Mouse (Mus musculus) hindbrain, postnatal 0 days (tissue): ENCODE data around the gene Itgam. TPM values are rescaled to one million over a fixed set of nuclear protein-coding genes. Genes with fewer than 3 reads are reported as not detected.

Source experiments
- ATAC-seq: fragments of 200-750 bp; cut with Nextera tagmentation; 2 replicates; pipeline ENCODE4 v1.8.0; 2017; ENCODE audit warnings: mild to moderate bottlenecking, moderate TSS enrichment, moderate library complexity
- DNase-seq: peaks from one replicate; pipeline ENCODE4 v3.0.0-alpha.2; 2015; ENCODE audit warnings: low spot score
- H3K27ac ChIP-seq: fragments of 300-500 bp; sonication (generic); 2 replicates; pipeline ENCODE4 v1.5.1; 2014; ENCODE audit warnings: mild to moderate bottlenecking
- H3K27me3 ChIP-seq: fragments of 300-500 bp; sonication (generic); 2 replicates; pipeline ENCODE4 v1.6.1; 2014; ENCODE audit warnings: low read length, mixed read lengths; ENCODE audit not compliant: insufficient read depth
- H3K36me3 ChIP-seq: fragments of 300-500 bp; sonication (generic); 2 replicates; pipeline ENCODE4 v1.6.1; 2014; ENCODE audit warnings: low read length, mixed read lengths; ENCODE audit not compliant: insufficient read depth
- H3K4me1 ChIP-seq: fragments of 300-500 bp; sonication (generic); 2 replicates; pipeline ENCODE4 v1.6.1; 2014; ENCODE audit warnings: antibody characterized with exemption, low read length, mixed read lengths; ENCODE audit not compliant: insufficient read depth
- H3K4me2 ChIP-seq: fragments of 300-500 bp; sonication (generic); 2 replicates; pipeline ENCODE4 v1.6.1; 2014; ENCODE audit warnings: low read depth, mild to moderate bottlenecking, low read length, moderate library complexity, mixed read lengths
- H3K4me3 ChIP-seq: fragments of 300-500 bp; sonication (generic); 2 replicates; pipeline ENCODE4 v1.5.1; 2014; ENCODE audit warnings: low read length
- H3K9ac ChIP-seq: fragments of 300-500 bp; sonication (generic); replicated peaks from 2 replicates; pipeline ENCODE4 v1.6.1; 2014; ENCODE audit warnings: mild to moderate bottlenecking, low read length, moderate library complexity, mixed read lengths
- H3K9me3 ChIP-seq: fragments of 300-500 bp; sonication (generic); 2 replicates; pipeline ENCODE4 v1.6.1; 2016; ENCODE audit warnings: low read length, mixed read lengths
- CTCF ChIP-seq: IDR thresholded peaks from 2 replicates; pipeline ENCODE4 v1.5.1; 2016; ENCODE audit warnings: antibody characterized with exemption, control low read depth, low read depth
- WGBS: fragments of 180-500 bp; shearing (Covaris S2); extraction: QIAGEN DNeasy Blood & Tissue Kit; methylation state at CpG from one replicate; pipeline ENCODE4 v1.1.7; 2014; 5-methylcytosine and 5-hydroxymethylcytosine counted together
- polyA plus RNA-seq: library from polyadenylated mRNA; unstranded; fragments of >200 nt; fragmentation: Nextera tagmentation; extraction: Ambion mirVana; gene quantifications from 2 replicates; pipeline ENCODE4 v1.2.1, GENCODE M21; 2015
- total RNA-seq: library from RNA; depleted of rRNA; stranded (reverse); fragments of >200 nt; gene quantifications from 2 replicates; pipeline ENCODE4 v1.2.3, GENCODE M21; 2014

Gene Itgam
- total and polyA plus RNA-seq, 2 experiments from 2014 or later, result 1.3 to 3.2 TPM

DNA sequence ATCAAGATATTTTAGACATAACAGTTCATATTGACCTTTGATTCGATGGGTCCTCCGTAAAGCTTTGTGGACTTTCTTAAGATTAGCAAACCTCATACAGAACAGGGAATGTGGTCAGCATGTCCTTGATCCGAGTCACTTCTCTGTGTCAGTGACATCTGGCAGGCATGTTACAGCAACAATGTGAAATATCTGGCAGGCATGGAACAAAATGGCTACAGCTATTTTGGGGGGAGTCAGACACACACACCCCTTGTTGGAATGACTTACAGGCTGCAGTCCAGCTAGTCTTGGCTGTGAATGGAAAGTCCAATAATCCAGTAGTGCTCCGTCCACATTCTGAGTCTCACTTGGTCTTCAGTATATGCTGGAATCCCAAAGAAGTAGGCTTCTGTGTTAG, 38.9 kb upstream of the Itgam start:
- WGBS, result 92% methylated on average over 4 of the region's 4 CpGs
- no peaks in the 10 kb centered on the region for H3K27me3 ChIP-seq
- no peak overlapping the region for H3K4me2 ChIP-seq
- no peak overlapping the region for H3K27ac ChIP-seq
- H3K4me1 ChIP-seq, result no peaks in the 10 kb centered on the region
- no peak overlapping the region for H3K4me3 ChIP-seq
- no peak for DNase-seq
- no peak for TF ChIP-seq CTCF
- no peaks in the 10 kb centered on the region for H3K36me3 ChIP-seq
- no peak overlapping the region for H3K9ac ChIP-seq
- no peak for ATAC-seq
- H3K9me3 ChIP-seq, result no peaks in the 10 kb centered on the region

DNA sequence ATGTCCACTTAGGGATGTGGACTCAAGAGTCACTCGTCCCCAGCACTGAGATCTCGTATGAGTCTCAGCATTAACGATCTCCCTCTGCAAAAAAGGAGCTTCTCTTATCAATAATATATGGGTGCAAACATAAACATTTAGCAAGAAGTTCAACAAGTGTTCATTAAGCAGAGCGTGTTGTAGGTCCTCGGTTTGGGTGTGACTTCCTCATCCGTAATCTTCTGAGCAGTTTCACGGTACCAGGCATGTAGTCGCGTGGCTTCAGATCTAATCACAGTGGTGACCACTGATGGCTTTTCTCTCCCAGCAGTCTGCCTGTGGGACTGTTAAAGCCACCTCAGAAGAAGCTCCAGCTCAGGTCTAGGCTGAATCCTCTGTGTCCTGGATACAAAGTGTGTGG, 38.1 kb upstream of the Itgam start:
- Histone ChIP-seq H3K4me2 (no peak overlapping the region), H3K4me1 (no peaks in the 10 kb centered on the region), H3K4me3 (no peak overlapping the region), H3K9me3 (no peaks in the 10 kb centered on the region), H3K27ac (no peak overlapping the region), H3K27me3 (no peaks in the 10 kb centered on the region), H3K9ac (no peak overlapping the region), H3K36me3 (no peaks in the 10 kb centered on the region)
- no peak for ATAC-seq
- no peak for TF ChIP-seq CTCF
- 94% methylated on average over 9 of the region's 9 CpGs for WGBS
- no peak for DNase-seq

DNA sequence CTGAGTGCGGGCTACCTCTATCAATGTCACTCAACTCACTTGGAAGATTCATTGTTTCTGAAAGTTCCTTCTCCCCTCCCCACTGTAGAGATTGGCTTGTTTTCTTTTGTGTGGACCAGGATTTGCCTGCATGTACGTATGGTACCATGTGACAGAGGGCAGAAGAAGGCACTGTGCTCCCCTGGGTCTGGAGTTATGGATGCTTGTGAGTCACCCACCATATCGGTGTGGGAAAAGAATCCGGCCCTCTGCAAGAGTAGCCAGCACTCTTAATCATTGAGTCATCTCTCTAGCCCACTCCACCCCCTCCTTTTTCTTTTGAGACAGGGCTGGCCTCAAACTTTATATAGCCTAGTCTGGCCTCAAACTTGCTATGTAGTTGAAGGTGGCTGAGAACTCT, 37.5 kb upstream of the Itgam start:
- Histone ChIP-seq H3K27me3 (no peaks in the 10 kb centered on the region), H3K4me2 (no peak overlapping the region), H3K9ac (no peak overlapping the region), H3K4me3 (no peak overlapping the region), H3K27ac (no peak overlapping the region), H3K4me1 (no peaks in the 10 kb centered on the region), H3K9me3 (no peaks in the 10 kb centered on the region), H3K36me3 (no peaks in the 10 kb centered on the region)
- DNase-seq, result no peak
- 90% methylated on average over 4 of the region's 4 CpGs for WGBS
- no peak for ATAC-seq
- no peak for TF ChIP-seq CTCF

DNA sequence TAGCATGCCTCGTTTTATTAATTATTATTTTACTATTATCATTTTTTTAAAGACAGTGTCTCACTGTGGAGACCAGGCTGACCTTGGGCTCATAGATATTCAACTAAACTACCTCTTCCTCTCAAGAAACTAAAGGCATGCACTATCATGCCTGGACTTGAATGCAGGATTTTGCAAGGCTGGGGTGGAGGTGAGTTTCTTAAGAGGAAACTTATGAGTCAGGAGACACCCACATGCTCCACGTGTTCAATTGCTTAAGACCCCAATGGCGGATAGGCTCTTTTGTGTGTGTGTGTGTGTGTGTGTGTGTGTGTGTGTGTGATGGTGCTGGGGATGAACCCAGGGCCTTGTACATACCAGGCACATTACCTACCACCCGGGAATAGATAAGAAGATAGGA, 37.1 kb upstream of the Itgam start:
- ATAC-seq (no peak), DNase-seq (no peak)
- Histone ChIP-seq H3K4me3 (no peak overlapping the region), H3K36me3 (no peaks in the 10 kb centered on the region), H3K4me2 (no peak overlapping the region), H3K4me1 (no peaks in the 10 kb centered on the region), H3K27ac (no peak overlapping the region), H3K9ac (no peak overlapping the region), H3K27me3 (no peaks in the 10 kb centered on the region), H3K9me3 (no peaks in the 10 kb centered on the region)
- WGBS, result 86% methylated on average over 4 of the region's 4 CpGs
- no peak for TF ChIP-seq CTCF

DNA sequence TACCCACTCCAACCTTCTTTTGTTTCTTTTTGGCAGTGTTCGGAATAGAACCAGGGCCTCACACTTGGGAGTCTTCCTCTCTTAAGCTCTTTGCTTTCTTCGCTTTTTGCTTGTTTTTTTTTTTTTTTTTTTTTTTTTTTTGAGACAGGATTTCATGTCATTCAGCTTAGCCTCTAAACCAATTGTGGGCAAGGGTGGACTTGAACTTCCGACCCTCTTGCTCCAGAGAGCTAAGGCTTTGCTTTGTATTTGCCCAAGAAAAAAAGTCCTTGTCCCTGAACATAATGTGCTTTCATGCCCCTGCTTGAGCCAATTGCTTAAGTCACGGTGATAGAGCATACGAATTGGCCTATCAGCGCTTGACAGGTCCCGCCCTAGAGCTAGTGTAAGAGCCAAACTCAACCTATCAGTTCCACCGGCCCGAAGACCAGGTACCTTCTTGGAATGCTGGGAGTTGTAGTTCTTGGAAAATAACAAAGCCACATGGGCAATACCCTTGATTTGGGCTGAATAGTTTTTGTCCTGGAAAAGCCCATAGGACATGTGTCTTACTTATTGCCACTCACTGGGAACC, 30.9 kb upstream of the Itgam start:
- Histone ChIP-seq H3K36me3 (no peaks in the 10 kb centered on the region), H3K4me1 (no peaks in the 10 kb centered on the region), H3K27me3 (no peaks in the 10 kb centered on the region), H3K9ac (no peak overlapping the region), H3K9me3 (no peaks in the 10 kb centered on the region), H3K4me2 (no peak overlapping the region), H3K4me3 (no peak overlapping the region), H3K27ac (no peak overlapping the region)
- no peak for ATAC-seq
- DNase-seq, result peak; percentile 64
- 38% methylated on average over 9 of the region's 9 CpGs for WGBS
- TF ChIP-seq CTCF, result no peak

DNA sequence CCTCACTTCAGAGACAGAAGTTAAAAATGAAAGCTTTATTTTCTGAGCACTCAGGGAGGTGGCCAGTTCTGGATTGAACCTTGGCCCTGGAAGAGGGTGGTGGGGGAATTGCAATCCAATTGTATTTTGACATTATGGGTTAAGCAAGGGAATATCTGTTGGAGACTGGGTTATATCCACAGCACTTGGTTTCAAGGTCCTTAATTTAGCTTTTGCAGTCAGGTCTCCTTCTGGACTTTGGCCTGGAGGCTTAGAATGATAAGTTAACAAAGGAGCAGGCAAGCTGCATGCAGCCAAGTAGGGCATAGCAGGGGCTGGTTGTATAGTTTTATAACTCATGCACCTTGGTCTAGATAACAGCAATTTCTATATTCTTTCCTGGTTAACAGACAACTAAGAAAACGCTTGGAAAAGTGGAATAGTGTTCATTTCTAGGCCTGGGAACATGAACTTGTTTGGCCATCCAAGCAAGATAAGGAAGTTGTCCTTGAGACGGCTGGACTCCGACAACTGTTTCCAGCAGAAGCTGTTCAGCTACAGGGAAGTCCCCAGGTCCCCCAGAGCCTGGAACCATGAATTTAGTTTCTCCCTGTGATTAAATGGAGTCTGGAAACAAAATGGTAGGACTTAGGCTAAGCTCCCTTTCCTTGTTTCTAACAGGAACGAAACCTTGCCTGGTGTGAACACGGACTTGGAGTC, 30.0 kb upstream of the Itgam start:
- H3K4me1 ChIP-seq, result no peaks in the 10 kb centered on the region
- no peak for ATAC-seq
- no peak for DNase-seq
- no peak overlapping the region for H3K4me3 ChIP-seq
- no peak overlapping the region for H3K4me2 ChIP-seq
- no peak for TF ChIP-seq CTCF
- no peaks in the 10 kb centered on the region for H3K9me3 ChIP-seq
- 90% methylated on average over 5 of the region's 5 CpGs for WGBS
- no peaks in the 10 kb centered on the region for H3K27me3 ChIP-seq
- no peak overlapping the region for H3K27ac ChIP-seq
- no peak overlapping the region for H3K9ac ChIP-seq
- no peaks in the 10 kb centered on the region for H3K36me3 ChIP-seq

DNA sequence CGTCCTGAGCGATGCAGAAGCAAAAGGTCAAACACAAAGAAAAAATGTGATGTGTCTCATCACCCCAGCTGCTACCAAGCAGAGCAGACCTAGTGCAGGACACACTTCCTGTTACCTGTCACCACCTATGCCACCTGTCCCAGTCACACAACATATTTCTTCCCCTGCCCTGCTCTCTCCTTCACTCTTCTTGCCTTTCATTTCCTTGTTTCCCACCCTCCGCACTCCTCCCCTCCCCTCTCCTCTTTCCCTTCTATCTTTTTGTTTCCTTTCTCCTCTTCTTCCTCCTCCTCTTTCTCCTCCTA, 29.5 kb upstream of the Itgam start:
- Histone ChIP-seq H3K9me3 (no peaks in the 10 kb centered on the region), H3K4me1 (no peaks in the 10 kb centered on the region), H3K9ac (no peak overlapping the region), H3K36me3 (no peaks in the 10 kb centered on the region), H3K27ac (no peak overlapping the region), H3K27me3 (no peaks in the 10 kb centered on the region), H3K4me2 (no peak overlapping the region), H3K4me3 (no peak overlapping the region)
- DNase-seq, result no peak
- no peak for ATAC-seq
- no peak for TF ChIP-seq CTCF
- 95% methylated on average over 3 of the region's 3 CpGs for WGBS
